Mouse (Mus musculus) cerebellum, adult 2 months (tissue): Measurements from ENCODE around the gene Gm43518.

Source experiments
- CTCF ChIP-seq: fragments of 200-500 bp; IDR thresholded peaks from 2 replicates; pipeline ENCODE4 v1.5.1; 2011; ENCODE audit warnings: low read depth, mild to moderate bottlenecking, control low read depth, low read length, moderate library complexity, borderline replicate concordance; ENCODE audit not compliant: insufficient read depth
- POLR2A ChIP-seq: fragments of 200-500 bp; IDR thresholded peaks from 2 replicates; pipeline ENCODE4 v1.6.1; 2011; ENCODE audit warnings: low read length, control low read depth, borderline replicate concordance; ENCODE audit not compliant: insufficient read depth

DNA sequence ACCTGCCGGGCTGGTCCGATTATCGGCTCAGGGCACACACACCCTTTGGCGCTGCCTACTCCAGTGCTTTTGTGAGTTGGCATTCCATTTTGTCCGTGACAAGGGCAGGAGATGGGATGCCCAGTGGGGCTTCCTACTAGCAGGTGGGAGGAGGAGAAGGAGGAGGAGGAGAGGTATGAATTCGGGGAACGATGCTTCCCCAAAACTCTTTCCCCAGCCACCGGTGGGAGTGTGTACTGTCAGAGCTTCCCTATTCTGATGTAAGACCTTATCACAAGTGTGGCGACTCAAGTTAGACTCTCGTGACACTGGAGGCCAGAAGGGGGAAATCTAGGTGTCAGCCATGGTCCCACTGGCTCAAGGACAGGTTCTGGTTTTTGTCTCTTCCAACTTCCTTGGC is 42.9 kb upstream of the Gm43518 start:
- TF ChIP-seq CTCF (no peak), POLR2A (no peak)
